Mouse (Mus musculus) spleen, adult 2 months (tissue): ENCODE data around the gene Bola1.

Experiments
- CTCF ChIP-seq: fragments of 200-500 bp; IDR thresholded peaks from 2 replicates; pipeline ENCODE4 v1.5.1; 2011; ENCODE audit warnings: mild to moderate bottlenecking, inconsistent platforms; ENCODE audit not compliant: insufficient read depth, insufficient read length, insufficient replicate concordance; ENCODE audit errors: extremely low read depth
- POLR2A ChIP-seq: fragments of 200-500 bp; IDR thresholded peaks from 2 replicates; pipeline ENCODE4 v1.6.1; 2011; ENCODE audit warnings: low read depth, low read length, inconsistent platforms

DNA sequence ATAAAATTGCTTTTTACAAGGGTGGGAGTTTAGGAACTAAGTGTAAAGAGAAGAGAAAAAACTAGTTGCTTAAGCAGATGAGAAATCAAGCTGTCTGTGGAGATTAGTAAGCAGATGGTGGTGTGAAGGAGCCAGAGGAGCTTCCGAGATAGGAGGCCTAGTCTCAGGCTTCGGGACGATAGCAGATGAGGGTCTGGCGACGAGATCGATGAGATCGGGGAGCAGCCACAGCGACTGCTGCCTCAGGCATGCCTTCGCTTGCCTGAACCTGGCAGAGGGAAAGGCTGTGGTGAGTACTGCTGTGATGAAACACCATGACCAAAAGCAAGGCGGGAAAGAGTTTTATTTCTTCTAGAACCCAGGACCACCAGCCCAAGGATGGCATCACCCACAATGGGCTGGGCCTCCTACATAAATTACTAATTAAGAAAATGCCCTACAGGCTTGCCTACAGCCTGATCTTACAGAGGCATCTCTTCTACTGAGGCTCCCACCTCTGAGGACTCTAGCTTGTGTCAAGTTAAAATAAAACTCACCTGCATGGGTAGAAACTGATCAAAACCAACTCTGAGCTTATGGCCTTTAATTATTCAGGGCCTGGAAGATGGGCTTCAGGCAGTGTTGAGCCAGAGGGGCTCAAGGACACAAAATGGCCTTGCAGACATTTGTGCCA is 35.3 kb upstream of the Bola1 start:
- TF ChIP-seq POLR2A = no peak
- no peak for TF ChIP-seq CTCF
